Mouse (Mus musculus) hindbrain, embryonic 11.5 days (tissue): Measurements from ENCODE around the gene Gen1. TPM values are rescaled to one million over a fixed set of nuclear protein-coding genes. Genes with fewer than 3 reads are reported as not detected.

ENCODE experiments used
- polyA plus RNA-seq: library from polyadenylated mRNA; unstranded; fragments of >200 nt; fragmentation: Nextera tagmentation; extraction: Ambion mirVana; gene quantifications from 2 replicates; pipeline ENCODE4 v1.2.1, GENCODE M21; 2014

Gene Gen1
- polyA plus RNA-seq, 1 experiment from 2014 or later = 15.8 TPM

Other genes starting within 250 kb of the Gen1 start
- gene Kcns3, start 114.7 kb downstream of the Gen1 start, polyA plus RNA-seq = 0.22 and 0.38 TPM in 2 replicates
- not detected in 2 replicates for gene Msgn1, start 56.8 kb downstream of the Gen1 start, polyA plus RNA-seq
- gene Smc6, start 85 bp upstream of the Gen1 start, polyA plus RNA-seq = 122 and 154 TPM in 2 replicates
- gene Vsnl1, start 170.8 kb upstream of the Gen1 start, polyA plus RNA-seq = 1.9 and 2.9 TPM in 2 replicates
- 0.22 and 0.77 TPM in 2 replicates for gene Rad51ap2, start 190.3 kb upstream of the Gen1 start, polyA plus RNA-seq